Mouse (Mus musculus): Measurements from ENCODE around the gene Acer3. TPM values are rescaled to one million over a fixed set of nuclear protein-coding genes. Genes with fewer than 3 reads are reported as not detected.

The Acer3 gene
- polyA plus RNA-seq, 1 experiment from 2014 or later = 10.6 TPM

DNA sequence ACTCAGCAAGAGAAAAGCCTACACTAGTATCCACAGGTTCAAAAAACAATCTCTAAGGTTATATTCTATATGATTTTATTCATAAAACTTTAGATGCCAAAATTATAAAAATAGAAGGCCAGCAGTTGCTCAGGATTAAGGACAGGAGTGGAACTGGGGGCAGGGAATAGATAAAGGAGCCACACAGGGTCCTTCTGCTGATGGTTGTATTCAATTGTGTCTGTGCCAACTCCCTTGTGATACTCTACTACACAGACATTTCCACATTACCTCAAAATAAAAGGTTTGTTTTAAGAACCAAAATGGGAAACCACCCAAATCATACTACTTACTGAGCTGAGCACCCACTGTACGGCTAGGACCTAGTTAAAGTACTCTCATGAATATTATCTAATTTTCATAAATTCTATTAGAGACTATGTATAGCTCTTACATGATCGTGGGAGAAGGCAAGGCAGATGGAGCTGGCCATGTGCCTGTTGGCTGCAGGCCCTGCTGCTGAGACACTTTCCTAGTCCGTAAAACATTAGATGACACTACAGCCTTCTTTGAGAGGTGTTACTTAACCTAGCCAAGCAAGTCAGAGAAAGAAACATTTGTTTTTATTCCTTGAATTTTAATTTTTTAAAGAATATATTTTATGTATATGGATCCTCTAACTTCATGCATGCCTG, 84.2 kb downstream of the Acer3 start:
- Histone ChIP-seq H3K4me2 (no peak overlapping the region), H3K4me3 (replicated peaks) (no peak overlapping the region), H3K27me3 (no peaks in the 10 kb centered on the region), H3K9ac (no peak overlapping the region), H3K9me3 (no peaks in the 10 kb centered on the region), H3K36me3 (replicated peaks) (no peaks in the 10 kb centered on the region), H3K4me1 (no peaks in the 10 kb centered on the region), H3K27ac (no peak overlapping the region)
- 92% methylated on average over 3 of the region's 3 CpGs for WGBS
- ATAC-seq (ENCODE audit: low FRiP score) = no peak

GRCm38 (mm10) chr7:98223796-98224195, 97.2 kb downstream of the Acer3 start:
- Histone ChIP-seq H3K9me3 (no peaks in the 10 kb centered on the region), H3K4me3 (replicated peaks) (no peak overlapping the region), H3K27me3 (no peaks in the 10 kb centered on the region), H3K36me3 (replicated peaks) (no peaks in the 10 kb centered on the region), H3K4me1 (no peaks in the 10 kb centered on the region), H3K27ac (no peak overlapping the region), H3K9ac (no peak overlapping the region), H3K4me2 (no peak overlapping the region)
- 94% methylated on average over 4 of the region's 4 CpGs for WGBS
- no peak for ATAC-seq (ENCODE audit: low FRiP score)

GRCm38 (mm10) chr7:98216713-98217112, 104.3 kb downstream of the Acer3 start:
- Histone ChIP-seq H3K36me3 (replicated peaks) (no peaks in the 10 kb centered on the region), H3K4me3 (replicated peaks) (no peak overlapping the region), H3K4me2 (no peak overlapping the region), H3K27me3 (no peaks in the 10 kb centered on the region), H3K9me3 (no peaks in the 10 kb centered on the region), H3K27ac (no peak overlapping the region; the same call in 1 of the 2 replicates), H3K9ac (no peak overlapping the region), H3K4me1 (no peaks in the 10 kb centered on the region)
- no peak for ATAC-seq (ENCODE audit: low FRiP score)

- H3K9ac ChIP-seq = no peak overlapping the region
- H3K9me3 ChIP-seq = no peaks in the 10 kb centered on the region
- no peaks in the 10 kb centered on the region for H3K36me3 ChIP-seq (replicated peaks)
- WGBS = 73% methylated on average over 4 of the region's 4 CpGs
- no peaks in the 10 kb centered on the region for H3K4me1 ChIP-seq
- no peak overlapping the region for H3K4me2 ChIP-seq
- ATAC-seq (ENCODE audit: low FRiP score) = no peak
- no peak overlapping the region for H3K4me3 ChIP-seq (replicated peaks)
- peaks cover 6% of the 10 kb centered on the region for H3K27me3 ChIP-seq
- H3K27ac ChIP-seq = no peak overlapping the region
Observed at GRCm38 (mm10) chr7:98202946-98203345, 118.1 kb downstream of the Acer3 start.

GRCm38 (mm10) chr7:98201493-98202028, 119.4 kb downstream of the Acer3 start:
- Histone ChIP-seq H3K4me2 (no peak overlapping the region), H3K4me3 (replicated peaks) (no peak overlapping the region), H3K9me3 (no peaks in the 10 kb centered on the region), H3K36me3 (replicated peaks) (no peaks in the 10 kb centered on the region), H3K4me1 (no peaks in the 10 kb centered on the region), H3K27ac (no peak overlapping the region), H3K27me3 (peaks cover 16% of the 10 kb centered on the region), H3K9ac (no peak overlapping the region)
- no peak for ATAC-seq (ENCODE audit: low FRiP score)
- WGBS = 82% methylated on average over 5 of the region's 5 CpGs

GRCm38 (mm10) chr7:98200396-98200795, 120.6 kb downstream of the Acer3 start:
- Histone ChIP-seq H3K27me3 (peaks cover 28% of the 10 kb centered on the region), H3K4me1 (no peaks in the 10 kb centered on the region), H3K4me2 (no peak overlapping the region), H3K4me3 (replicated peaks) (no peak overlapping the region), H3K36me3 (replicated peaks) (no peaks in the 10 kb centered on the region), H3K27ac (no peak overlapping the region), H3K9me3 (no peaks in the 10 kb centered on the region), H3K9ac (no peak overlapping the region)
- ATAC-seq (ENCODE audit: low FRiP score) = no peak
- 92% methylated on average over 3 of the region's 3 CpGs for WGBS

DNA sequence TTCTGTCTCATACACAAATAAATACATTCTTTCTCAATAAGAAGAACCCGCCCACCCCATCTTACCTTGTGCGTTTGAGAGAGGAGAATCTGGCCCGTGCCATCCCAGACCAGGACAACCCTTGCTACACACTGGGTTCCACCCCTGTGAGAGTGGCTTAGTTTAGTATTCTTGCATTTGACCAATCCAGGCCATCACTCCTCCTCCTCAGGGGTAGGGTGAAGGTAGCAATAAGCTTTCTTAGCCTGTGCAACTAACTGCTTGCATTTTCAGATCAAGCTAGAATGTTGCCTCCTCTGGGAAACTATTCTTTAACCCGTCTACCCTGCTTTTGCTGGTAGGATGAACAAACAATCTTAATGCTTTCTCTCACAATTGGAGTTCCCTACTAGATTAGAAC, 121.6 kb downstream of the Acer3 start, which contains the start of gene B3gnt6:
Gene B3gnt6, minus strand, starts transcription at position 101 of the 400 bp plus-strand sequence.
- 93% methylated on average over 4 of the region's 4 CpGs for WGBS
- no peak within 1 kb of the TSS for H3K9ac ChIP-seq
- ATAC-seq (ENCODE audit: low FRiP score) = no peak
- no peak within 1 kb of the TSS for H3K27ac ChIP-seq
- peaks cover 3% of the 10 kb centered on the region for H3K4me1 ChIP-seq
- no peaks in the 10 kb centered on the region for H3K9me3 ChIP-seq
- no peaks in the 10 kb centered on the region for H3K36me3 ChIP-seq (replicated peaks)
- H3K27me3 ChIP-seq = peaks cover 38% of the 10 kb centered on the region
- H3K4me3 ChIP-seq (replicated peaks) = no peak within 1 kb of the TSS
- no peak within 1 kb of the TSS for H3K4me2 ChIP-seq

- H3K9ac ChIP-seq = no peak overlapping the region
- ATAC-seq (ENCODE audit: low FRiP score) = no peak
- peaks cover 74% of the 10 kb centered on the region for H3K27me3 ChIP-seq
- H3K4me2 ChIP-seq = no peak overlapping the region
- H3K4me1 ChIP-seq = peaks cover 14% of the 10 kb centered on the region
- H3K27ac ChIP-seq = no peak overlapping the region
- no peaks in the 10 kb centered on the region for H3K36me3 ChIP-seq (replicated peaks)
- no peak overlapping the region for H3K4me3 ChIP-seq (replicated peaks)
- H3K9me3 ChIP-seq = no peaks in the 10 kb centered on the region
- 39% methylated on average over 10 of the region's 10 CpGs for WGBS
Observed at GRCm38 (mm10) chr7:98195151-98195801, 125.7 kb downstream of the Acer3 start.

DNA sequence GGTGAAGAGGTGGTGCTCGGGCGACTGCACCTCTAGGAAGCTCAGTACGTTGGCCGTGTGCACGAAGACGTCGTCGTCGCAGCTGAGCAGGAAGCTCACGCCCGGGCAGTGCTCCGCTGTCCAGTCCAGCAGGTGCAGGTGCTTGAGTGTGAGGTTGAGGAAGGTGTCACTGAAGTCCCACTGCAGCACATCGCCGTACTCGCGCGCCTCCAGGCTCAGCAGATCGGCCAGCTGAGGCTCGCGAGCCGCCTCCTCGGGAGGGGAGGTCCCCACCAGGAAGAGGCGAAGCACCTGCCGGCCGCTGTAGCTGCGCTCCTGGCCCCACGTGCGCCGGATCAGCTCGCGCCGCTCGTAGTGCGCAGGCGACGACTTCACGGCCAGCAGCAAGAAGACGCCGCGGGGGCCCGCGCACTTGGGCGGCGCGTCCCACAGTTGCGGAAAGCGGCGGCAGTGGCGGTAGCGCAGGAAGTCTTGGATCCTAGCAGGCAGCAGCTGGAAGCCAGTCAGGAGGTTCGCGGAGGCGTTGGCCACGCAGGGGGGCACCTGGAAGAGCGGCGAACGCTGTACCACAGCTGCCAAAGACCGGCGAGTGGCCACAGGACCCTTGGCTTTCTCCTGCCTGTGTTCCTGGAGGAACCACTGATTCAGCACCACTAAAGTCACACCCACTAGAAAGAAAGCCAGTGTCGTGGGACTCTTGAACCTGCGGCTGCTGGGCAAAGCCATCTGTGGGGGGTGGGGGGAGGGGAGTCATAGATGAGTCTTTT, 126.8 kb downstream of the Acer3 start:
- peak overlapping the region; percentile 40 for H3K4me3 ChIP-seq (replicated peaks)
- no peak overlapping the region for H3K27ac ChIP-seq
- H3K36me3 ChIP-seq (replicated peaks) = no peaks in the 10 kb centered on the region
- no peaks in the 10 kb centered on the region for H3K9me3 ChIP-seq
- peak overlapping the region; percentile 77 for H3K4me2 ChIP-seq
- H3K9ac ChIP-seq = peak overlapping the region; percentile 49
- 1% methylated on average over 61 of the region's 61 CpGs for WGBS
- H3K27me3 ChIP-seq = peaks cover 84% of the 10 kb centered on the region
- peak; percentile 37 for ATAC-seq (ENCODE audit: low FRiP score)
- peaks cover 14% of the 10 kb centered on the region for H3K4me1 ChIP-seq

GRCm38 (mm10) chr7:98193515-98194025, 127.4 kb downstream of the Acer3 start:
- Histone ChIP-seq H3K4me3 (replicated peaks) (peak overlapping the region; percentile 40), H3K36me3 (replicated peaks) (no peaks in the 10 kb centered on the region), H3K9ac (peak overlapping the region; percentile 49), H3K4me1 (peaks cover 14% of the 10 kb centered on the region), H3K27me3 (peaks cover 87% of the 10 kb centered on the region), H3K27ac (no peak overlapping the region), H3K9me3 (no peaks in the 10 kb centered on the region), H3K4me2 (peak overlapping the region; percentile 77)
- 6% methylated on average over 36 of the region's 36 CpGs for WGBS
- peak; percentile 64 for ATAC-seq (ENCODE audit: low FRiP score)

DNA sequence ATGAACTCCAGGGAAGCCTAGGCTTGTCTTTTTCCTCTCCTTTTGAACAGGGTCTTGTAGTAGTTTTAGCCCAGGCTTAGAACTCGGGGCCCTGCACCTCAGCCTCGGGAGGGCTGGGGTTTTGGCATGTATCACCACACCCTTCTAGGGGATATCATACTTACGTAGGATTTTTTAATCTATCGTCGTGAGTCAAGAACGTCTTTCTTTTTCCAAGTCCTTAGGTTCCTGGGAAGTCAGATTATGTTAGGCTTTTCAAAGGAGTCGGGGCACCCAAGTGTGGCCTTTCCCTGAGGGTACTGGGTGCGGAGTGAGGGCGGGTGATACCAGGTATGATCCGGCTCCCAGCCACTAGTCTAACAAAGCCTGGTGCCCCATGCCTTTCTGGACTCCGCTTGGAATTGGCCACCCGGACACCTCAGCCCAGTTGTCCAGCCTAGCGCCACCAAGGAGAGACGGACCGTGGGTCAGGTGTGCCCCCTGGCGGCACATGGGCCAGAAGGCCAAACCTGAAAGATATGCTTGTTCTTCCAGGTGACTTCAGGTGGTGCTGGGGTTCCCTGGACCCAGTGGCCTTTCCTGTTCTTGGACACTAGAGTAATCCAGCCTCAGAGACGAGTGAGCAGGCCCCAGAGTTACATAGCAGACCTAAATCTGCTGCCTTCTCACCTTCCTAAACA, 129.3 kb downstream of the Acer3 start:
- Histone ChIP-seq H3K9me3 (no peaks in the 10 kb centered on the region), H3K9ac (no peak overlapping the region), H3K4me2 (no peak overlapping the region), H3K4me1 (peaks cover 21% of the 10 kb centered on the region), H3K27ac (no peak overlapping the region), H3K36me3 (replicated peaks) (no peaks in the 10 kb centered on the region), H3K27me3 (peaks cover 82% of the 10 kb centered on the region), H3K4me3 (replicated peaks) (no peak overlapping the region)
- WGBS = 66% methylated on average over 17 of the region's 17 CpGs
- no peak for ATAC-seq (ENCODE audit: low FRiP score)

- no peak overlapping the region for H3K9ac ChIP-seq
- no peak overlapping the region for H3K4me2 ChIP-seq
- H3K36me3 ChIP-seq (replicated peaks) = no peaks in the 10 kb centered on the region
- peaks cover 76% of the 10 kb centered on the region for H3K27me3 ChIP-seq
- H3K4me3 ChIP-seq (replicated peaks) = no peak overlapping the region
- no peak for ATAC-seq (ENCODE audit: low FRiP score)
- no peaks in the 10 kb centered on the region for H3K9me3 ChIP-seq
- WGBS = 92% methylated on average over 1 of the region's 1 CpGs
- peaks cover 32% of the 10 kb centered on the region for H3K4me1 ChIP-seq
- no peak overlapping the region for H3K27ac ChIP-seq
Observed at GRCm38 (mm10) chr7:98190578-98190977, 130.4 kb downstream of the Acer3 start.

Data from forebrain, embryonic 12.5 days (tissue).